Mouse (Mus musculus): ENCODE measurements at regions not wholly inside any gene's neighbourhood (a gene's known extent, or its start where the extent isn't known, plus 50 kb on each side); places are given as distances from the start of the nearest gene placed in this dataset.

DNA sequence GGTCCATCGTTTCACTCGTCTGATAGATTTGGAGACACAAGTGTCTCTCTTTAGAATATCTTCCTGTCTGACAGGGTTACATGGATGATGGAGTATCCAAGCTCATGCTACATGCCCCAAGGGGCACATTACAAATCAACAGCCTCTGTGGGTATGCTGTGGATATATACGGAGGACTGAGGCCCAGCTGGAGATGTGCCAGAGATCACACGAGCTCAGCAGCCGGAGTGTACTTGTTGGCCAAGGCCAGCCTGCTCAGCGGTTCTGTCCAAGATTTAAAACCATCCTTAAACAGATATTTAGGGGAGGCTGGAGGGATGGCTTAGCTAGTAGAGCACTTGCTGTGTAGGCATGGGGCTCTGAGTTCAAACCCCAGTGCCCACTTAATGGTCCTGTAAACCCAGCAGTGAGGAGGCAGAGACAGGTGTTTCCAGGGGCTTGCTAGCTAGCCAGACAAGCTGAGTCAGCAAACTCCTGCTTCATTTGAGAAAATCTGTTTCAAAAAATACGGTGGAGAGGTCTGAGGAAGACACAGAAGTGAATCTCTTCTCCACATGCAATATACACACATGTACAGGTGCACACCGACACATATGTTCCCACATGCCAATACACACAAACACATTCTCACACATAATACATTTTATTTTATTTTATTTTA lies 85.6 kb upstream of the Aldh1b1 start:
- TF ChIP-seq CTCF (IDR thresholded peaks at IDR 0.05; ENCODE audit: control insufficient read depth, insufficient read depth, insufficient read length) (no peak), USF1 (IDR thresholded peaks at IDR 0.05; ENCODE audit: low read depth) (no peak), MAX (IDR thresholded peaks at IDR 0.05) (no peak)
